Mouse (Mus musculus) heart, postnatal 4 days (tissue): ENCODE measurements at regions not wholly inside any gene's neighbourhood (a gene's known extent, or its start where the extent isn't known, plus 50 kb on each side); places are given as distances from the start of the nearest gene placed in this dataset.

Experiments used
- DNase-seq: peaks from one replicate; pipeline ENCODE4 v3.0.0; 2021

DNA sequence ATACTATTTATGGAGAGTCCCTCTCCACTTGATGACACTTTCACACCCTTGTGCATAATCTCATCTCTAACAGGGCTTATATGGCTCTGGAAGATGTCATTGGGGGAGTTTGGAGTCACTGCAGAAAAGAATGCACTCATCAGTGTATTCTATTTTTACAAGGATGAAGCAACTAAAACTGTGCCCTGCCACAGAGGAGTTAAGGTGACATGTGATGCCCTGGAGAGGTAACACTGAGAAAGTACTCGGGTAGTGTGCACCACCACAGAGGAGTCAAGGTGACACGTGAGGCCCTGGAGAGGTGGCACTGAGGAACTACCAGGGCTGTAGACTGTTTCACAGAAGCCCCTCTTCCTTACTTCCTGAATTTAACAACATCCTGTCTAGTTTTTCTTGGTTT, 53.2 kb downstream of the Tigd2 start:
- peak; percentile 11 for DNase-seq

DNA sequence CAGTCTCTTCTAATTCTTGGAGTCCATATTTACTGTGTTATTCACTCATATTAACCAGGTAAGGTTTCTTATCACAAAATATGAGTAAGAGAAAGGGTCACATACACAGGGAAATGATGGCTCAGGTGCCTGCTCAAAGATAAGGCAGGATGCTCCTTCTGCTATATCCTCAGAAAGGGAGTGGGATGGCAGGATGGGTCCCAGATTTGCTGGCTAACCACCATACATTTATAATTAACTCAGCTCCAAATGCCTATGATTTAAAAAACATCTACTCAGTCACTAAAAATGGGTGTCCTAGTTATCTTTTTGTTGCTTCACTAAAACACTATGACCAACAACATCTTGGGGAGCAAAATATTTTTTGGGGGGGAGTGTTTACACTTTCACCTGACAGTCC, 56.3 kb downstream of the Tigd2 start:
- DNase-seq, result no peak

- no peak for DNase-seq
Measured at GRCm38 (mm10) chr6:59274135-59274534, 65.5 kb downstream of the Tigd2 start.
